In genomic region chr1:168012069-168012468, GRCm38 (mm10) we compare ENCODE assay signal across 14 mouse cellular contexts.
DNase-seq lines count a peak whose midpoint lies in the region; ATAC-seq and TF ChIP-seq lines count a peak whose summit lies in the region.
"Had no signal": no experiment of that assay in that cellular context is flagged by ENCODE, and none has a peak within 500 bp of the region (broad histone marks: within the 10 kb centered on the region; RNA-seq: fewer than 3 reads in every experiment).

No protein-coding gene starts in this region.

- H3K4me2 ChIP-seq in embryonic facial prominence, embryonic 14.5 days (ENCODE audit: low read depth, low read length), result no peak overlapping the region
- no peak overlapping the region for H3K4me2 ChIP-seq in liver, postnatal 0 days (ENCODE audit: low read depth, low read length)
- H3K4me2 ChIP-seq: embryonic facial prominence, embryonic 12.5 days; liver, embryonic 15.5 days; neural tube, embryonic 12.5 days; stomach, embryonic 15.5 days had no signal

- no peaks in the 10 kb centered on the region for H3K36me3 ChIP-seq in embryonic facial prominence, embryonic 14.5 days (ENCODE audit: control insufficient read depth, insufficient read depth, low read length)
- H3K36me3 ChIP-seq in embryonic facial prominence, embryonic 10.5 days (replicated peaks), result no peaks in the 10 kb centered on the region
- no peaks in the 10 kb centered on the region for H3K36me3 ChIP-seq in liver, adult 2 months (ENCODE audit: control insufficient read depth, insufficient read depth, low read length)
- H3K36me3 ChIP-seq in liver, postnatal 0 days (replicated peaks; ENCODE audit: insufficient read depth, low read length), result no peaks in the 10 kb centered on the region
- H3K36me3 ChIP-seq: embryonic facial prominence, embryonic 12.5 days; liver, embryonic 15.5 days; neural tube, embryonic 12.5 days; stomach, embryonic 15.5 days had no signal

- TF ChIP-seq POLR2A in liver, adult 2 months (IDR thresholded peaks at IDR 0.05; ENCODE audit: extremely low read depth, insufficient read depth, low read length), result no peak

- no peak for ATAC-seq in embryonic facial prominence, embryonic 14.5 days (ENCODE audit: low read depth)
- ATAC-seq in liver, postnatal 0 days, result no peak

- H3K9ac ChIP-seq in embryonic facial prominence, embryonic 14.5 days (ENCODE audit: low read depth, low read length), result no peak overlapping the region
- no peak overlapping the region for H3K9ac ChIP-seq in liver, adult 2 months (ENCODE audit: low read depth, low read length)
- no peak overlapping the region for H3K9ac ChIP-seq in liver, postnatal 0 days (replicated peaks)
- H3K9ac ChIP-seq: embryonic facial prominence, embryonic 12.5 days; liver, embryonic 15.5 days; neural tube, embryonic 12.5 days; stomach, embryonic 15.5 days had no signal

- no peak for TF ChIP-seq EP300 in liver, postnatal 0 days (IDR thresholded peaks at IDR 0.05; ENCODE audit: low read depth)

- H3K4me1 ChIP-seq in embryonic facial prominence, embryonic 14.5 days (ENCODE audit: control insufficient read depth, insufficient read depth, low read length), result peaks cover 6% of the 10 kb centered on the region; the same call in 1 of the 2 replicates
- no peaks in the 10 kb centered on the region for H3K4me1 ChIP-seq in embryonic facial prominence, embryonic 10.5 days
- H3K4me1 ChIP-seq in liver, adult 2 months (ENCODE audit: control insufficient read depth, insufficient read depth, low read length), result no peaks in the 10 kb centered on the region; the same call in 1 of the 2 replicates
- H3K4me1 ChIP-seq in liver, postnatal 0 days (ENCODE audit: insufficient read depth), result no peaks in the 10 kb centered on the region
- H3K4me1 ChIP-seq: embryonic facial prominence, embryonic 12.5 days; liver, embryonic 15.5 days; neural tube, embryonic 12.5 days had no signal

- no peaks in the 10 kb centered on the region for H3K9me3 ChIP-seq in embryonic facial prominence, embryonic 14.5 days (ENCODE audit: control insufficient read depth, low read length)
- H3K9me3 ChIP-seq in embryonic facial prominence, embryonic 10.5 days, result no peaks in the 10 kb centered on the region
- H3K9me3 ChIP-seq in liver, postnatal 0 days (ENCODE audit: low read length), result no peaks in the 10 kb centered on the region
- H3K9me3 ChIP-seq: embryonic facial prominence, embryonic 12.5 days; liver, embryonic 15.5 days; neural tube, embryonic 12.5 days; stomach, embryonic 15.5 days had no signal

- WGBS in embryonic facial prominence, embryonic 14.5 days, result 45% methylated on average over 4 of the region's 4 CpGs
- 89% methylated on average over 4 of the region's 4 CpGs for WGBS in embryonic facial prominence, embryonic 10.5 days
- 14% methylated on average over 4 of the region's 4 CpGs for WGBS in liver, adult 2 months
- WGBS in liver, postnatal 0 days (ENCODE audit: insufficient replicate concordance), result 76% methylated on average over 4 of the region's 4 CpGs

- H3K79me2 ChIP-seq in liver, adult 2 months (ENCODE audit: control insufficient read depth, insufficient read depth, low read length), result no peaks in the 10 kb centered on the region

- H3K4me3 ChIP-seq in embryonic facial prominence, embryonic 14.5 days (ENCODE audit: low read depth, low read length), result no peak overlapping the region
- no peak overlapping the region for H3K4me3 ChIP-seq in embryonic facial prominence, embryonic 10.5 days
- H3K4me3 ChIP-seq in liver, adult 2 months (ENCODE audit: insufficient read depth, low read depth, low read length), result no peak overlapping the region
- H3K4me3 ChIP-seq in liver, postnatal 0 days (ENCODE audit: low read depth, low read length), result no peak overlapping the region
- H3K4me3 ChIP-seq: embryonic facial prominence, embryonic 12.5 days; liver, embryonic 15.5 days; neural tube, embryonic 12.5 days; stomach, embryonic 15.5 days had no signal

- no peak overlapping the region for H3K27ac ChIP-seq in embryonic facial prominence, embryonic 14.5 days (replicated peaks; ENCODE audit: low read depth, low read length)
- no peak overlapping the region for H3K27ac ChIP-seq in embryonic facial prominence, embryonic 10.5 days (replicated peaks)
- no peak overlapping the region for H3K27ac ChIP-seq in liver, adult 2 months (replicated peaks; ENCODE audit: insufficient read depth, low read depth, low read length)
- H3K27ac ChIP-seq in liver, postnatal 0 days (ENCODE audit: low read depth), result no peak overlapping the region
- H3K27ac ChIP-seq: embryonic facial prominence, embryonic 12.5 days; liver, embryonic 15.5 days; neural tube, embryonic 12.5 days had no signal

- peak; percentile 73 for DNase-seq in embryonic facial prominence, embryonic 14.5 days (ENCODE audit: low spot score)
- DNase-seq in embryonic facial prominence, embryonic 10.5 days (ENCODE audit: low spot score), result no peak
- peak; percentile 62 for DNase-seq in liver, adult 2 months (ENCODE audit: extremely low read depth, low read depth, low spot score)
- DNase-seq in liver, postnatal 0 days, result no peak
- peak; percentile 38 to 51 for DNase-seq in heart, postnatal 36 days
- peak; percentile 81 for DNase-seq in lung, postnatal 36 days
- DNase-seq in layer of hippocampus, postnatal 14 days (ENCODE audit: low spot score in 2 of 2), result no peak
- no peak for DNase-seq in thymus, postnatal 0 days (ENCODE audit: low spot score)
- DNase-seq: cerebellum, postnatal 14 days; midbrain, embryonic 14.5 days had no signal

- TF ChIP-seq CTCF in liver, adult 2 months (IDR thresholded peaks at IDR 0.05; ENCODE audit: low read depth, low read length), result no peak
- no peak for TF ChIP-seq CTCF in liver, postnatal 0 days (IDR thresholded peaks at IDR 0.05; ENCODE audit: low read depth)

- H3K27me3 ChIP-seq in embryonic facial prominence, embryonic 14.5 days (replicated peaks; ENCODE audit: control insufficient read depth, insufficient read depth, low read length), result no peaks in the 10 kb centered on the region
- H3K27me3 ChIP-seq in embryonic facial prominence, embryonic 10.5 days (replicated peaks; ENCODE audit: low read depth, poor library complexity, severe bottlenecking), result no peaks in the 10 kb centered on the region
- H3K27me3 ChIP-seq in liver, adult 2 months (ENCODE audit: control insufficient read depth, insufficient read depth, low read length), result no peaks in the 10 kb centered on the region
- no peaks in the 10 kb centered on the region for H3K27me3 ChIP-seq in liver, postnatal 0 days (ENCODE audit: insufficient read depth, low read length)
- H3K27me3 ChIP-seq: embryonic facial prominence, embryonic 12.5 days; liver, embryonic 15.5 days; neural tube, embryonic 12.5 days; stomach, embryonic 15.5 days had no signal

- intact Hi-C loops in heart, postnatal 36 days (cut with DNase I), result no loop called here

Comparison
In these comparisons a context has a peak if more than half of its experiments do, and no peak if none do; other contexts are left out.
1. DNase-seq: peak in embryonic facial prominence, embryonic 14.5 days (single experiment), liver, adult 2 months (single experiment), heart, postnatal 36 days (2 of 2) and lung, postnatal 36 days (single experiment); none in embryonic facial prominence, embryonic 10.5 days (single experiment), liver, postnatal 0 days (single experiment), layer of hippocampus, postnatal 14 days (0 of 2) and thymus, postnatal 0 days (single experiment).